Mouse (Mus musculus): Measurements from ENCODE around the gene Mcm2. TPM values are rescaled to one million over a fixed set of nuclear protein-coding genes. Genes with fewer than 3 reads are reported as not detected.

Mcm2 gene
- polyA plus RNA-seq, 2 experiments from 2014 or later: 27.0 to 41.8 TPM

DNA sequence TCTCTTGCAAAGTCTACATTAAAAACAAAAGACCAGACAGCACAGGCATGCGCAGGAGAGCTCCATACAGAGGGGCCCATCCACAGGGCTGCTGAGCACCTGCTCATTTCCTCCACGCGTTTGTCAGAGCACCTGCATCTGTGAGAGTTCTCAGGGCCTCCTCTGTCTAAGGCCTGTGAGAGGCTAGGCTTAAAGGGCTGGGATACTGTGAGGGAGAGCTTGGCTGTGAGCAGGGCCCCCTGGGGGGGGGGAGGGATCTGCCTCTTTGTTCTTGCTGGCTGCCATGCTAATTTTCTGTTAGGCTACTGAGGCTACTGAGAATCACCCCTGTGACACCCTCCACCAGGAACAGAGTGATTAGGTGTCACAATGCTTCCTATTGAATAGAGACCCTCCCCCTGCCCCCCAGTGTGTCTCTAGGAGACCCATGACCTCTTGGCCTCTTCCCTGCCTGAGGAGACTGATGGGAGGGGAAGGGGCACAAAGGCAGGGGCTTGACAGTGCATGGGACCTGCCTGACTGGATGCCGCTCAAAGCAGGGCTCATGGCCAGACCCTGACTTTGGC lies 27.1 kb upstream of the Mcm2 start:
- no peak for ATAC-seq

DNA sequence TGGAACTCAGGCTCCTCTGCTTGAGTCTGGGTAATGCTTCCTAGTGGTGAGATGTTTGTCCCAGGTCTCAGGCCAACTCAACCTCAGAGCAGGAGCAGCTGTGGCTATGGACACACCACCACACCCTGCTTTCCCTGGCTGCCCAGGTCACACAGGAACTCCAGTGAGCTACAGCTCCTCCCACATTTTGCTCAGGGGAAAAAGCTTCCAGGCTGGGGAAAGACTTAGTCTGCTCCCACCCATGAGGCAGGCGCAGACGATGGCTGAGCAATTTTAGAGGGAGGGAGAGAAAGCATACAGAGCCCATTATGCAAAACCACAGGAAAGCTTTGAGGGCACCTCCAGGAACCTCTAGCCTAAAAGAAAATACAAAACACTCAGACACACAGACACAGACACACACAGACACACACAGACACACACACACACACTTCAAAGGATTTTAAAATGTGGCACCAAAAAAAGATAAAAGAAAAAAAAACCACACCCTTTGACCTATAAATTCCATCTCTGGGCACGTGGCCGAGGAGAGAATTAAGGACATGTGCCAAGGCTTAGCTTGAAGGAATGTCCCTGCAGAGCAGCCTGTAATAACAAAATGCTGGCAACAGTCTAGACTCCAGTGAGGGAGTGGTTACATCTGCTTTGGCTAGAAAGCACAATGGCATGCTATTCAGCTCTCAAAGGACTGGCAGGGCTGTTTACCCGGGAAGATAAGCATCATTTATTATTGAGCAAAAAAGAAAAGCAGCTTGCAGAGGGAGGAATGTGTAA lies 26.1 kb upstream of the Mcm2 start:
- ATAC-seq: no peak

DNA sequence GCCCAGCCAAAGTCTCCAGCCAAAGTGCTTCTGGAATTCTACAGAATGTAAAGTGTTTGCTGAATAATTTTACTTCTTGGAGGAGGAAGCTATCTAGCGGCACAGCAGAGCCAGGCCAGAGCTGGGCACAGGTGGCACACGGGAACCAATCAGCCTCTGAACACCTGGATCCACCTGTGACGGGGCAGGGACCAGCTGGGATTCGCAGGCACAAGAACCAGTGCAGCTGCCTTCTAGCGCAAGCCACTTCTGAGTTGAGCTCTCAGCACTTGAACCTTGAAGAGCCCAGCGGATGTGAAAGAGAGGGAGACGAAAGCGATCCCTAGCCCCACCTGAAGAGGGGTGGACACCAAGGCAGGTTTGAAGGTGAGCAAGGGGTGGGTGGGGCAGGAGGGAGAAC lies 20.2 kb upstream of the Mcm2 start:
- no peak for ATAC-seq

DNA sequence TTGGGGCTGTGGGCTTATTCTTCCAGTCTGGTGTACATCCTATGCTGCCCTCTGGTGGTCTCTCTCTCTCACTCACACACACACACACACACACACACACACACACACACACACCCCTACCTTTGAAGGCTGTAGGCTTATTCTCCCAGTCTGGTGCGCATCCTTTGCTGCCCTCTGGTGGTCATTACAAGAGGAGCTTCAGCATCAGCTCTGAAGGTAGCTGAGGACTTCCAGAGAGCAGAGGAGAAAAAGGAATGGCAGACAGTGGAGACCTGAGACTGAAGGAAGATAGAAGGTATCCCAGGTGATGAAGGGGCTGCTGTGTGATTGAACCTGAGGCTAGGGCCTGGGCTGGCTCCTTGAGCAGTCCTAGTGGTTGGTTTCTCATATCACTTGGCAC lies 17.6 kb upstream of the Mcm2 start:
- no peak for ATAC-seq

DNA sequence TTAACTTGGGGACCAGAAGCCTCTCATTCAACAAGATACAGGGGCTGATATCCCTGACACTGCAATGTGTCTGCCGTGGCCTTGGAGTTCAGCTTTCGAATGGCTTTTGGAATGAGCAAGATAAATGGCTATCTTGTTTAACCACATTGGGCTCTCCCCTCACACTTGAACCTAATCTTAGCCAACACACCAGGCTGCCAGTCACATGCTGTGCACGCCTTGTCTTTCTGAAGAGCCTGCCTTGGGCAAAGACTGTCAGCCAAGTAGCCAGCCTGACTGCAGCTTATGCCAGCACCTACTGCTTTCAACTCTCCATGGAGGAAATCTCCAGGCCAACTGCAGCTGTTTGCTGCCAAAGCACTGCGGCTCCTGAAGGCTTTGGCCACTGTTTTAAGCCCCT lies 16.9 kb upstream of the Mcm2 start:
- ATAC-seq: no peak

DNA sequence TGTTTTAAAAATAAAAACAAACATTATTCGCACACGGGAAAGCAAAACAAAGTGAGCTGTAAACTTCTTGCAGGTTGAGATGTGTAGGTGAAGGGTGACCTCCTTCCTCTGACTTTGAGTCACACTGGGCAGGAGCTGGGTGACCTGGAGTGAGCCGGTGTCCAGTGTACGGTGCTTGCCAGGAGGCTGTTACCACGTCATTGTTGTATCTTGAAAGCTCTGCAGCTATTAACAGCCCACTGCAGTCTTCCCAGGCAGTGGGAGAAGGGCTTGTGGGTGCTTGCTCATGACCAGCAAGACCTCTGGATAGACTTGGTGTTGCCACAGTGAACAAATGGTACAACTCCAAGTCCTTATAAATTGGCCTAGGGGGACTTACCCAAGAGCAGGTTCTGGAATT lies 16.2 kb upstream of the Mcm2 start:
- ATAC-seq: no peak

DNA sequence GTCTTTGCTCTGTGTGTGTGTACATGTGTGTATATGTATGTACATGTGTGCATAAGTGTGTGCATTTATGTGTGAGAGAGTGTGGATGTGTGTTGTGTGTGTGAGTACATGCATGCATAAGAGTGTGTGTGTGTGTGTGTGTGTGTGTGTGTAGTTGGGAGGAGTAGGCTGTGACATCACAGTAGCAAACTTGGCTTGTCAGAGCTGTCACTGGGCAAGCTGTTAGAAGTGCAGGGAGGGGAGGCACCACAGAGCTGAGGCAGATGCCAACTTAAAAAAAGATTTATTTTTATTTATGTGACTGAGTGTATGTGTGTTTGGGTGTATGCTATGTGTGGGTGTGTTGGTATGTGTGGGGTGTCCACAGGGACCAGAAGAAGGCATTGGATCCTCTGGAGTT lies 14.9 kb upstream of the Mcm2 start:
- ATAC-seq: no peak

DNA sequence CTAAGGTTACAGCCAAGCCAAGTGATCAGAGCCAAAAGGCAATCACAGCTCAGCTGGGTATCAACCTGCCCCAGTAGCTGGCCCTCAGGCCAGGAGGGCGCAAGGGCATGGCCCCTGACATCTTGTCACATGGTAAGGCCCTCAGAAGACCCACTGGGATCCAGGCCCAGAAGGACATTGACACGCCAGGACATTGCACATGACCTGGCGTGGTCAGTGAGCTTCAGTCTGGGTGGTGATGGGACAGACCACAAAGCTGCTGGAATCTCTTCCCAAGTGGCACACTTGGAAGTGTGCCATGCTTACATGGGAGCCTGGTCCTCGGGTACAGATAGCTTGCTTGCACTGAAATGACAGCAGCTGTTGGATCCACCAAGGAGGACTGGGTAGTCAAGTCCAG lies 14.4 kb upstream of the Mcm2 start:
- no peak for ATAC-seq

DNA sequence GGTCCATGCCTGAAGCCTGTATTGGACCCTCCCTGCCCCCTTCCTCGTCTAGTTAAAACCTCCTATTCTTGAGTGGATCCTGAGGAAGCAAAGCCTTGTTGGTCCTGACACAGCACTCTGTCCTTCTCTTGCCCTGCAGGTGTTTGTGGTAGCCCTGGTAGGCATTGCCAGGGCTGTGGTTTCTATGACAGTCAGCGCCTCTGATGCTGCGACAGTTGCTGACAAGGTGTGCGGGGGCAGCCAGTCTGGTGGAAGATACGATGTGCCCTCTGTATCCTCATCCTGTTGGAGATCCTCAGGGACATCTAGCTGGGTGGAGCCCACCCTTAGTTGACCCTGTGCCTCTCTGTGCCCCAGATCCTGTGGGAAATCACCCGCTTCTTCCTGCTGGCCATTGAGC lies 10.6 kb upstream of the Mcm2 start:
- no peak for ATAC-seq

DNA sequence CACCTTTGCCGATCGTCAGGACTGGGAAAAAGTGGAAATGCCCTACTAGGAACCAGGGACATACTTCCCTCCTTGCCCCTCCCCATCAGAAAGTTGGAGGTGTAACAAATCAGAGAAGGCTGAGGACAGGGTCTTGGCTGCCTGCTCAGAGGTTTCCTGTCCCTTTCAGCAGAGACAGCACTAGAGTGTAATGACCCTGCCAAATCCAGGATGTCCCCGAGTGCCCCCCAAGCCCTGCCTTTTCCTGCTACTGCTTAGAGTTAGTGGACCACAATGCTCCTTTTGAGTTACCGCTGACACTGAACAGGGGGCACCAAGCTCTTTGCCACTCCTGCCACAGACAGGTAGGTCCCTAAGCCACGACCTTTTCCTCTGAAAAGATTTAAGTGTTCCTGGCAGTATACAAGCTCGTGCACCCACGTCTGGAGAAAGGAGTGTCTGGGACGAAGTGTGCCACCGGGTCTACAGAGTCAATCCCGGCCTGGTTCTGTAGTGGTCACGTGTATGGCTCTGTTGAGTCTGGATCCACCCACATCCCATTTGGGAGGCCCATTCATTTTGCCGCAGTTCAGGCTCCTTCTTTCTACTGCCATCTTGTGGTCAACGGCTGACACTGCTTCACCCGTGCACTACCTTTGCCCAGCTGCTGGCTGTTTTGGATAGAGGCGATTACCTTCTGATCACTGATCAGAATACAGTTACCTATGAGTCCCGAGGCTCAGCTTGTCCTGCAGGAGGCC lies 8.0 kb upstream of the Mcm2 start:
- peak; percentile 20 for ATAC-seq

DNA sequence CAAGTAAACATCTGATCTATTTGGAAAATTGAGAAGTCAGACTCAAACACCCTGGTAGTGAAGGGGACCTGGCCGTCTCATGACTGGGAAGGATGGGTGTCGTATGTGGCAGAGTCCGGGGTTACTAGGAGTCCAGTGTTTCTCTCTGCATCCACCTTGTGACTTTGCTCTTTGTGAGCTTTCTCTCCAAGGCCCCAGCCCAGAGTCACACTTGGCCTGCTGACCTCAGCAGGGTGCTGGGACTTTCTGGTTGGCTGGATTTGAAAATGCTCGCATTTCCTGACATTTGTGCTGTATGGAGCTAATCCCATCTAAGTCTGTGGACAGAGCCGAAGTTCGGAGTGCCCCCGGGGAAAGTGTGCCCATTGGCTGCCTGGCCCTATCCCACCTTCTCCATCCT lies 6.5 kb upstream of the Mcm2 start:
- ATAC-seq: no peak

DNA sequence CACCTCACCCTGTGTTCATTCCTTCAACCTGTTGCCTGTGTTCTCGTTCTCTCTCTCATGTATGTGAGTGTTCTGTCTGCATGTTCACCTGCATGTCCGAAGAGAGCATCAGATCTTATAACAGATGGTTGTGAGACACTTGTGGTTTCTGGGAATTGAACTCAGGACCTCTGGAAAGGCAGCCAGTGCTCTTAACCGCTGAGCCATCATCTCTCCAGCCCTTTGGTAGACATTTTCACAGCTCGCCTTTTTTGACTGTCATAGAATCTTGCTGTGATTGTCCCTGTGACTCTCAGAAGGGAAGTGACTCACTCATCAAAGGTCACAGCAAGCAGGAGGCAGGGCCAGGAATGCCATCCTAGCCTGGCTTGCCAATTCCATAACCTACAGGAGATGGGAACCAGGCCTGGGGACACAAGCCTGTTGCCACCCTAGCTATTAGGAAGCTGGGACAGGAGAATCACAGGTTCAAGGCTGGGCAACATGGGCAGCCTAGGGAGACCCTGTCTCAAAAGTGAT lies 5.9 kb upstream of the Mcm2 start:
- ATAC-seq: no peak

DNA sequence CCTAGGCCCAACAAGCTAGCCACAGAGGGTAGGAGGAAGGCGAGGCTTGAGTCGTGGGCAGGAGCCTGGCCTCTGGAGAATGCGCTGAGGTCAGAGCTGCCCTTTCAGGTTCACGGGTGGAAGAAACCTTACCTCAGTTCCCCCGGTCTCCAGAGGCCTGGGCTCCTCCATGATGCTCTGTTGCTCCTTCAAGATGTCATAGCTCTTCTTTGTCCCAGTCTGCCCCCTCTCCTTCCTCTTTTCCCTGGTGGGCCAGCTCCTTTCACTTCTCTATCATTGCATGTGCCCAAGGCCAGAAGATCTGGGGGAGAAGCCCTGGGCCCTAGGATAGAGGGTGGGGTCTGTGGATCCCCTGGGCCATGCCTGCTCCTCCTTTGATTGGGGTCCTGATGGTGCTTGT lies 5.1 kb upstream of the Mcm2 start:
- no peak for ATAC-seq

DNA sequence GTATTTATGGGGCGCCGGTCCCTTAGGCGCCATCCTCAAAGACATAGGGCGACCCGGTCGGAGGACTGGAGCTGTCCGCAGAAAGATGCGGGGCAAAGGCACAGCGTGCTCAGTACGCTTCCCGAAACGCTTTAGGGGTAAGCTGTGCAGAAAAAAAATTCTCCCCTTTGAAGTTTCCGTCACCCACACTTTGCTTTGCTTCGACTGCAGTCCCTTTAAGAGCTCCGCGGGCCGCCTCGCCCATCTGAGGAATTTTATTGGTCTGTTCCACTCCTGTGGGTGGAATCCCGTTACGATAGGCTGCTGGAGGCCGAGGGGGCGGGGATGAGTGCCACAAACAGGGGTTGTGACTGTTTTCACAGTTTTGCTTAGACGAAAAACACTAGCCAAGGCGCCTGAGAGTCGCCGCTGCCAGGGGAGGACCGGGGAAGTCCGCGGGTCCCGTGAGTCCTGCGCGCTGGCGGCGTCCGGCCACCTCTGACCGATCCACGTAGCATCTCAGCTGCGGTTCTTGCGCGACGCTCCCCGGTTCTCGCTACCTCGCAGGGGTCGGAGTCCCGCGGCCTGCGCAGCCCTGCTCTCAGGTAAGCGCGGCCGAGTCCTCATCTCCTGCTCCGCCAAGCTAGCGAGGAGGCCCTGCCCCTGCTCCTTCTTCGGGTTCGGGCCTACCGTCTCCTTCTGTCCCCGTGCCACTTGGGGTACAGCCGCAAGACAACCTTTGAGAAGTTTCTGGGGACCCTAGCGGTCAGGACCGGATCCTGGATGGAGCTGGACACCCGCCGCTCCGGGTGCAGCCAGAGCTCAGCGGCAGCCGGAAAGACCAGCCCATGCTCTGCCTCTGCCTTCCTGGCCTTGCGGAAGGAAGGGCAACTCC lies 3.6 kb upstream of the Mcm2 start, which contains the start of gene Tpra1:
Gene Tpra1, plus strand, starts transcription at position 305 of the 874 bp plus-strand sequence.
- ATAC-seq: peak; percentile 84

DNA sequence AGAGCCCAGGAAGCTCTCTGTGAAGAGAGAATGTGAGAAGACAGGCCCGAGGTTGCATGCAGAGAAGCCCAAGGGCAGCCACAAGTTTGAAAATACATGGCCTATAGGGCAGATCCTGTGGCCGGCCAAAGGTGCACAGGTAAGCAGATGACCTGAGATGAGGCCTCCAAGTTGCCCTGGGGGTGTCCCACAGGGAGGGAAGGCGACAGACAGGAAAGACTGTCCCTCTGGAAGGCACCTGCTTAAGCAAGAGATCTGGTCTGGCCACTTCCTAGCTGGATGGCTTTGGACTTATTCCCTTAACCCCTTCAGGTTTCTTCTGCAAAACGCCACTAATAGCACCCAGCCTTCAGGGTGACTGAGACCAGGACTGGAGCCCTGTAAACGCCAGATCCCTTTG lies 2.9 kb upstream of the Mcm2 start:
- no peak for ATAC-seq

DNA sequence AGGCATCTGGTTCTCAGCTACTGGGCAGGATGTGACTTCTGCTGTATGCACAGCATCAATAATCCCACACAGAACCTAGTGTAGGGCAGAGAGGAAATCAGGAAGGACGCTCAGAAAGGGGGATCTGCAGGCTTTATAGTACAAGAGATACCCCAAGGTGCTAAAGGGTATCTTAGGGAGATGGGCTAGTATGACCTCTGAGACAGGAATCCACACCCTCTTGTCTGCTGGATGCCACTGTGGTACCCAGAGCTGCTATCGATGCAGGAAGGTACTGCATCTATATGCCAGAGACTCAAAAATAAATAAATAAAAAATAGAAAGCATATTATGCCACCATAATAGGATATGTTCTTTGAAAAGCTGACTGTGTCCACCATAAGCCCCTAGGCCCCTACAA lies 1.0 kb upstream of the Mcm2 start:
- no peak for ATAC-seq

DNA sequence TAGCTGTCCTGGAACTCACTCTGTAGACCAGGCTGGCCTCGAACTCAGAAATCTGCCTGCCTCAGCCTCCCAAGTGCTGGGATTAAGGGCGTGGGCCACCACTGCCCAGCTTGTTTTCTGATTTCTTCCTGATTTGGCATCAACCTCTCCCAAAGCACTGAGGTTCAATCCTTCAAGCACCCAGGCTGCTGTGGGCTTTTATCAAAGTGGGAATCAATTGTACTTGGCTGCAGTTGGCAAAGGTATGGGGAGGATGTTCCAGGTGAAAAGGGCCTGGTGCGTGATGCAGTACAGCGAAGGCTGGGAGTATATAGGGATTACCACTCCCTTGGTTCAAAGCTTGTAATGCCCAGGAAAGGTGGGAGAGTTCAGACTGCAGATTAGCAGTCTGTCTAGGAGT lies 506 bp upstream of the Mcm2 start:
- no peak for ATAC-seq

DNA sequence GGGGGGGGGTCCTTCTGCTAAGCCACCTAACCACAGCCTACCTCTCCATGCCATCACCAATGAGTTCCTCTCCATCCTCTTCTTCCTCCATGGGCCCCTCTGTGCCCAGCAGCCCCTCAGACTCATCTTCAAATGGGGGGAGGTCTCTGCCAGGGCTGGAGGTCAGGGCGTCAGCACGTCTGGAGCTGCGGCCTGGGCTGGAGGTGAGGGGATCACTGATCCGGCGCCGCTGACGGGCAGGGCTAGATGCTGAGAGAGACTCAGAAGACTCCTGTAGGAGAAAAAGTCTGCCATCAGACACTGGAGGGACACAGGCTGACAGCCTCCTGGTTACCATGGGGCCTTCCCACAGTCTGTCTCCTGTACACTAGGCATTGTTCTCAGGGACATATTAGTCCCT lies 1.3 kb downstream of the Mcm2 start:
- no peak for ATAC-seq

DNA sequence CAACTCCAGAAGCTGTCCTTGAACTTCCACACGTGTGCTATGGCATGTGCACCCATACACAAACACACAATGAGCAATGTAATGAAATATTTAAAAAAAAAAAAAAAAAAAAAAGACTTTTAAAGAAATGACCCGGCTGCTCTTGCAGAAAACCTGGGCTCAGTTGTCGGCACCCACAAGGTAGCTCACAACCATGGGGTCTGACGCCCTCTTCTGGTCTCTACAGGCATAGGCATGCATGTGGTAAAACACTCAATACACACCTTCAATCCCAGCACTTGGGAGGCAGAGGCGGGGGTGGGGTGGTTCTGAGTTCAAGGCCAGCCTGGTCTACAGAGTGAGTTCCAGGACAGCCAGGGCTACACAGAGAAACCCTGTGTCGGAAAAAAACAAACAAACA lies 2.6 kb downstream of the Mcm2 start:
- no peak for ATAC-seq

DNA sequence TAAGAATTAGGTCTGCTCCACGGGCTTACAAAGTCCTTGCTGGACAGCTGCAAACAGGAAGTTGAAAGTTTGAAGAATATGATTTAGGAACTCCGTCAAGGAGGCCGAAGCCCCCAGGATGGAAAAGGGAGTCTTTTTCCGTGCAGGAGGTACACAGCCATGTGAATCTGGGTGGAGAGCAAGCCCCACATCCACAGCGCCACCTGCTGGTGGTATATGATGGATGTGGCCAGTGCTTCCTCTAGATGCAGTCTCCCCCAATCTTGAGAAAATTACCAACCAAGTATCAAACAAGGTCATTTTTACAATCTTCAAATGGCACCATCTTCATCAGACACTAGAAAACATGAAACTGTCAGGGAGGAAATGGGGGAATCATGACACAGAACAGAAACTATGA lies 5.0 kb downstream of the Mcm2 start:
- ATAC-seq: no peak

DNA sequence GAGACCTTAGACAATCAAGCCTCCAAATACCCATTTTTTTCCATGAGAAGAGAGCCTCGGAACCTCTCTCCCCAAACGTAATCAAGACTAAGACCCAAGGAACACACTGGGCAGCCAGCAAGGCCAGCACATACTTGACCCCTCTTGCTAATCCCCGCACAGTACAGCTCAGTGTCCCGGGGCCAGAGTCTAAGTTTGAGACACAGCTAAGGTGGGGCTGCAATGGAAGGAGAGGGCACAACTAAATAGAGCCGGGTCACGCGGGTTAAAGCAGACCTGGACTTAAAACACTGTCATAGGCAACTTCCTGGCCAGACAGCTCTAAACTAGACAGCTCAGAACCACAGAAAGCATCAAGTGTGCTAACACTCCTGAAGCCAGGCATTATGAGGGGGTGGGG lies 7.7 kb downstream of the Mcm2 start:
- no peak for ATAC-seq

DNA sequence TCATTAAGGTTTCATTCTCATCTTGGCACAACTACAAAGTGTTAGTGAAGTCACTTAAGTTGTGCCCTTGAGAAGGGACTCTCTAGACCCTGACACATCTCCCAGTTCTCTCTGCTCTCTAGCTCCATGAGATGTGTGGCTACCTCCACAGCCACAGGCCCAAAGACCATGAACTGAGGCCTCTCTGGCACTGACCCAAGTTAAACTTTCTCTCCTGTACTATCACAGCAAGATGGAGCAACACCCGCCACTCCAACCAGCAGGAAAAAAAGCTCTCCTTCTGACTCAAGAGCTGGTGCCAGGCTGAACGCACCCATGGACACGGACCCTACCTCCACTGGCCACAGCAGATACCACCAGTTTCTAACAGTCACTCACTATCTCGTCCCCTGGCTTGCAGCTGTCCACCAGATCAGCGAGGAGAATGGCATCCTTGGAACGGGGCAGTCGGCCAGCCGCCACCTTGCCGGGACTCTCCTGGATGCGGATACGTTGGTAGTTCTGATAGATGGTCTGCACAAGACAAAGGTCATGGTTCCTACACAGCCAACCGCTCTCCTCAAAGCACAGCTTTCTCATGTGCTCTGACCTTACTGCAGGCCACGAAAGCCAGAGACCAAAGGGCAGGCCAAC lies 9.1 kb downstream of the Mcm2 start:
- no peak for ATAC-seq
